Mouse (Mus musculus): ENCODE results near the gene Ly6g5b. TPM values are rescaled to one million over a fixed set of nuclear protein-coding genes. Genes with fewer than 3 reads are reported as not detected.

Ly6g5b gene
- polyA plus RNA-seq, 1 experiment from 2014 or later: 1.5 TPM

- Histone ChIP-seq H3K4me1 (no peaks in the 10 kb centered on the region), H3K36me3 (peaks cover 79% of the 10 kb centered on the region), H3K27ac (no peak overlapping the region), H3K9ac (no peak overlapping the region), H3K9me3 (replicated peaks) (no peaks in the 10 kb centered on the region), H3K27me3 (no peaks in the 10 kb centered on the region), H3K4me3 (no peak overlapping the region), H3K4me2 (replicated peaks) (no peak overlapping the region)
- ATAC-seq (ENCODE audit: low FRiP score): no peak
- WGBS: 70% methylated on average over 10 of the region's 10 CpGs
These were observed 14.9 kb downstream of the Ly6g5b start for GRCm38 (mm10) chr17:35100196-35100765.

GRCm38 (mm10) chr17:35097164-35097655, 18.0 kb downstream of the Ly6g5b start:
- H3K9me3 ChIP-seq (replicated peaks): no peaks in the 10 kb centered on the region
- H3K27me3 ChIP-seq: no peaks in the 10 kb centered on the region
- no peak overlapping the region for H3K27ac ChIP-seq
- 79% methylated on average over 12 of the region's 12 CpGs for WGBS
- no peak overlapping the region for H3K9ac ChIP-seq
- ATAC-seq (ENCODE audit: low FRiP score): no peak
- H3K4me2 ChIP-seq (replicated peaks): no peak overlapping the region
- no peak overlapping the region for H3K4me3 ChIP-seq
- peaks cover 90% of the 10 kb centered on the region for H3K36me3 ChIP-seq
- no peaks in the 10 kb centered on the region for H3K4me1 ChIP-seq

- WGBS: 84% methylated on average over 12 of the region's 12 CpGs
- no peak overlapping the region for H3K4me3 ChIP-seq
These were observed 18.6 kb downstream of the Ly6g5b start for GRCm38 (mm10) chr17:35096597-35096996.

GRCm38 (mm10) chr17:35094475-35095365, 20.5 kb downstream of the Ly6g5b start:
- Histone ChIP-seq H3K4me2 (replicated peaks) (no peak overlapping the region), H3K27me3 (no peaks in the 10 kb centered on the region), H3K4me3 (no peak overlapping the region), H3K27ac (no peak overlapping the region), H3K9me3 (replicated peaks) (no peaks in the 10 kb centered on the region), H3K9ac (0 out of 2 replicates have a peak overlapping the region, but pooled peaks have one; percentile 8), H3K4me1 (peaks cover 12% of the 10 kb centered on the region), H3K36me3 (peaks cover 77% of the 10 kb centered on the region)
- no peak for ATAC-seq (ENCODE audit: low FRiP score)
- 92% methylated on average over 15 of the region's 15 CpGs for WGBS

More at GRCm38 (mm10) chr17:35096597-35096996, 18.6 kb downstream of the Ly6g5b start:
- no peak overlapping the region for H3K27ac ChIP-seq
- H3K4me1 ChIP-seq: no peaks in the 10 kb centered on the region
- H3K36me3 ChIP-seq: peaks cover 90% of the 10 kb centered on the region
- no peak for ATAC-seq (ENCODE audit: low FRiP score)
- no peak overlapping the region for H3K4me2 ChIP-seq (replicated peaks)
- no peak overlapping the region for H3K9ac ChIP-seq
- no peaks in the 10 kb centered on the region for H3K9me3 ChIP-seq (replicated peaks)
- no peaks in the 10 kb centered on the region for H3K27me3 ChIP-seq

GRCm38 (mm10) chr17:35092403-35093198, 22.6 kb downstream of the Ly6g5b start:
- no peaks in the 10 kb centered on the region for H3K27me3 ChIP-seq
- H3K9ac ChIP-seq: peak overlapping the region; percentile 32; the same call in 1 of the 2 replicates
- H3K36me3 ChIP-seq: peaks cover 62% of the 10 kb centered on the region
- ATAC-seq (ENCODE audit: low FRiP score): no peak
- WGBS: 90% methylated on average over 14 of the region's 14 CpGs
- H3K4me2 ChIP-seq (replicated peaks): no peak overlapping the region
- H3K4me3 ChIP-seq: no peak overlapping the region
- H3K4me1 ChIP-seq: peaks cover 12% of the 10 kb centered on the region
- no peaks in the 10 kb centered on the region for H3K9me3 ChIP-seq (replicated peaks)
- no peak overlapping the region for H3K27ac ChIP-seq

- Histone ChIP-seq H3K36me3 (peaks cover 42% of the 10 kb centered on the region), H3K4me1 (peaks cover 12% of the 10 kb centered on the region), H3K27me3 (0 out of 2 replicates have a peak, but pooled peaks cover 5% of the 10 kb centered on the region), H3K9ac (peak overlapping the region; percentile 82), H3K4me3 (peak overlapping the region; percentile 67), H3K27ac (peak overlapping the region; percentile 97; the same call in 1 of the 2 replicates), H3K4me2 (replicated peaks) (peak overlapping the region; percentile 67), H3K9me3 (replicated peaks) (no peaks in the 10 kb centered on the region)
- no peak for ATAC-seq (ENCODE audit: low FRiP score)
- WGBS: 69% methylated on average over 8 of the region's 8 CpGs
These were observed 24.9 kb downstream of the Ly6g5b start for GRCm38 (mm10) chr17:35090166-35090932.

GRCm38 (mm10) chr17:35088825-35089644, 26.2 kb downstream of the Ly6g5b start, which contains the start of gene Abhd16a:
Gene Abhd16a, plus strand, starts transcription at chr17:35089263.
- peaks cover 12% of the 10 kb centered on the region for H3K4me1 ChIP-seq
- ATAC-seq (ENCODE audit: low FRiP score): peak; percentile 98
- H3K27ac ChIP-seq: peak within 1 kb of the TSS; percentile 97
- H3K9me3 ChIP-seq (replicated peaks): no peaks in the 10 kb centered on the region
- H3K36me3 ChIP-seq: peaks cover 28% of the 10 kb centered on the region
- peak within 1 kb of the TSS; percentile 67 for H3K4me2 ChIP-seq (replicated peaks)
- peak within 1 kb of the TSS; percentile 82 for H3K9ac ChIP-seq
- 2% methylated on average over 67 of the region's 67 CpGs for WGBS
- H3K4me3 ChIP-seq: peak within 1 kb of the TSS; percentile 67
- H3K27me3 ChIP-seq: 0 out of 2 replicates have a peak, but pooled peaks cover 6% of the 10 kb centered on the region

GRCm38 (mm10) chr17:35088151-35088550, 27.1 kb downstream of the Ly6g5b start:
- Histone ChIP-seq H3K9me3 (replicated peaks) (no peaks in the 10 kb centered on the region), H3K36me3 (peaks cover 21% of the 10 kb centered on the region), H3K4me2 (replicated peaks) (no peak overlapping the region), H3K27me3 (0 out of 2 replicates have a peak, but pooled peaks cover 6% of the 10 kb centered on the region), H3K9ac (no peak overlapping the region), H3K4me1 (peaks cover 12% of the 10 kb centered on the region), H3K4me3 (no peak overlapping the region), H3K27ac (no peak overlapping the region)
- 43% methylated on average over 2 of the region's 2 CpGs for WGBS
- no peak for ATAC-seq (ENCODE audit: low FRiP score)

GRCm38 (mm10) chr17:35085208-35085865, 29.9 kb downstream of the Ly6g5b start, which contains the start of gene Ly6g6f:
Gene Ly6g6f, minus strand, starts transcription at chr17:35085610.
- Histone ChIP-seq H3K4me2 (replicated peaks) (no peak within 1 kb of the TSS), H3K27ac (no peak within 1 kb of the TSS), H3K9me3 (replicated peaks) (no peaks in the 10 kb centered on the region), H3K4me1 (peaks cover 6% of the 10 kb centered on the region), H3K4me3 (no peak within 1 kb of the TSS), H3K9ac (no peak within 1 kb of the TSS), H3K36me3 (no peaks in the 10 kb centered on the region), H3K27me3 (0 out of 2 replicates have a peak, but pooled peaks cover 6% of the 10 kb centered on the region)
- no peak for ATAC-seq (ENCODE audit: low FRiP score)
- 79% methylated on average over 7 of the region's 7 CpGs for WGBS

GRCm38 (mm10) chr17:35083929-35084497, 31.2 kb downstream of the Ly6g5b start:
- H3K4me2 ChIP-seq (replicated peaks): no peak overlapping the region
- 78% methylated on average over 3 of the region's 3 CpGs for WGBS
- peaks cover 8% of the 10 kb centered on the region; the same call in 1 of the 2 replicates for H3K27me3 ChIP-seq
- H3K4me3 ChIP-seq: no peak overlapping the region
- H3K27ac ChIP-seq: no peak overlapping the region
- ATAC-seq (ENCODE audit: low FRiP score): no peak
- no peaks in the 10 kb centered on the region for H3K4me1 ChIP-seq
- H3K36me3 ChIP-seq: no peaks in the 10 kb centered on the region
- no peaks in the 10 kb centered on the region for H3K9me3 ChIP-seq (replicated peaks)
- H3K9ac ChIP-seq: no peak overlapping the region
